Mouse (Mus musculus) myocyte (in vitro differentiated cells): ENCODE data around the gene Kmt2e. TPM values are rescaled to one million over a fixed set of nuclear protein-coding genes. Genes with fewer than 3 reads are reported as not detected.
A peak's percentile ranks its signal among the peaks of the same experiment; 100 is the strongest.

Experiments used
- H3K27me3 ChIP-seq: one replicate; pipeline ENCODE4 v1.6.1; 2011; ENCODE audit not compliant: control insufficient read depth, insufficient read depth, insufficient read length
- H3K36me3 ChIP-seq: one replicate; pipeline ENCODE4 v1.6.1; 2011; ENCODE audit not compliant: control insufficient read depth, insufficient read depth
- H3K4me2 ChIP-seq: one replicate; pipeline ENCODE4 v1.6.1; 2011; ENCODE audit warnings: low read depth, control low read depth
- H3K4me3 ChIP-seq: one replicate; pipeline ENCODE4 v1.5.1; 2011; ENCODE audit warnings: mild to moderate bottlenecking, control low read depth, moderate library complexity
- H3K79me2 ChIP-seq: one replicate; pipeline ENCODE4 v1.6.1; 2011; ENCODE audit not compliant: control insufficient read depth, insufficient read depth
- H3ac ChIP-seq: one replicate; pipeline ENCODE4 v1.6.1; 2011; ENCODE audit not compliant: control insufficient read depth, insufficient read length
- CEBPB ChIP-seq: IDR thresholded peaks from 2 replicates; pipeline ENCODE4 v1.6.1; 2011; ENCODE audit warnings: mild to moderate bottlenecking, moderate library complexity; ENCODE audit not compliant: poor library complexity, insufficient read depth, severe bottlenecking
- E2F4 ChIP-seq: IDR thresholded peaks from one replicate; pipeline ENCODE4 v1.6.1; 2011; ENCODE audit warnings: mild to moderate bottlenecking, control low read depth, moderate library complexity; ENCODE audit not compliant: insufficient read depth
- MAX ChIP-seq: IDR thresholded peaks from one replicate; pipeline ENCODE4 v1.6.1; 2011; ENCODE audit warnings: low read depth, mild to moderate bottlenecking, control low read depth
- MYOD1 ChIP-seq, 3 experiments: IDR thresholded peaks; one replicate each; pipeline ENCODE4 v1.6.1; 2011; ENCODE audit warnings: control low read depth in 2 of 3, low read depth in 2 of 3, mild to moderate bottlenecking in 2 of 3, moderate library complexity in 1 of 3; ENCODE audit not compliant: insufficient read length in 2 of 3, control insufficient read depth in 1 of 3
- MYOG ChIP-seq, 3 experiments: IDR thresholded peaks; one replicate each; pipeline ENCODE4 v1.6.1; 2011; ENCODE audit warnings: control low read depth in 2 of 3, low read depth in 2 of 3, mild to moderate bottlenecking in 2 of 3; ENCODE audit not compliant: insufficient read length in 2 of 3, control insufficient read depth in 1 of 3, insufficient read depth in 1 of 3
- POLR2A ChIP-seq: IDR thresholded peaks from one replicate; pipeline ENCODE4 v1.6.1; 2011; ENCODE audit warnings: low read depth, mild to moderate bottlenecking, control low read depth, moderate library complexity; ENCODE audit not compliant: insufficient read length
- POLR2AphosphoS2 ChIP-seq: IDR thresholded peaks from one replicate; pipeline ENCODE4 v1.6.1; 2011; ENCODE audit warnings: low read depth, control low read depth; ENCODE audit not compliant: insufficient read length
- REST ChIP-seq: IDR thresholded peaks from one replicate; pipeline ENCODE4 v1.6.1; 2011; ENCODE audit warnings: mild to moderate bottlenecking, control low read depth, moderate library complexity; ENCODE audit not compliant: insufficient read depth, insufficient read length
- SRF ChIP-seq: IDR thresholded peaks from one replicate; pipeline ENCODE4 v1.6.1; 2011; ENCODE audit warnings: low read depth; ENCODE audit not compliant: control insufficient read depth, insufficient read length
- TCF12 ChIP-seq: IDR thresholded peaks from one replicate; pipeline ENCODE4 v1.6.1; 2011; ENCODE audit warnings: mild to moderate bottlenecking, control low read depth; ENCODE audit not compliant: poor library complexity, insufficient read depth, severe bottlenecking
- TCF3 ChIP-seq: IDR thresholded peaks from one replicate; pipeline ENCODE4 v1.6.1; 2011; ENCODE audit warnings: low read depth, control low read depth; ENCODE audit not compliant: insufficient read length
- USF1 ChIP-seq: IDR thresholded peaks from one replicate; pipeline ENCODE4 v1.6.1; 2011; ENCODE audit warnings: low read depth, mild to moderate bottlenecking, control low read depth, moderate library complexity
- polyA plus RNA-seq: library from polyadenylated mRNA; unstranded; fragments of >200 nt; fragmentation: generic; extraction: Trizol; gene quantifications from one replicate; pipeline ENCODE4 v1.2.1, GENCODE M21; 2012; ENCODE audit warnings: missing spikeins

Gene Kmt2e
- polyA plus RNA-seq, 1 experiment, result 9.0 TPM

DNA sequence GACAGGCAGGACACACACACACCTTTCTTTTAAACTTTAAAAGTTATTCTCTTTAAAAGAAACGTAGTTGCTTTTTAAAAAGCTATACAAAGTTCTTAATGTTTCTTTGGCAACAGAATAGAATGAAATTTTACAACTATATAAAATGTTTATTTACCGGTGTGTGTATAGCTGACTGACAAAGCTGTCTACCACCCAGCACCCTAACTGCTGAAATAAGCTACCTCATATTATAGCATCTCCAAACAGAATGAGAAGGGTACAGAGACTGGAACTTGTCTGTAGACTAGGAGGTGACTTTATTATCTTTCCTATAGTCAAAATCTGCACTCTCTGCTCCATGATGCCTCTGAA is 47.0 kb upstream of the Kmt2e start:
- H3K79me2 ChIP-seq, result no peaks in the 10 kb centered on the region
- no peaks in the 10 kb centered on the region for H3K27me3 ChIP-seq
- no peak overlapping the region for H3ac ChIP-seq
- H3K4me2 ChIP-seq, result peak overlapping the region; percentile 67
- H3K4me3 ChIP-seq, result peak overlapping the region; percentile 26
- no peaks in the 10 kb centered on the region for H3K36me3 ChIP-seq
- no peak for TF ChIP-seq MAX
- TF ChIP-seq CEBPB, result no peak
- TF ChIP-seq TCF12, result no peak
- TF ChIP-seq REST, result no peak
- no peak for TF ChIP-seq USF1
- no peak for TF ChIP-seq E2F4
- no peak for TF ChIP-seq MYOG (IDR thresholded peaks at IDR 0.05; ENCODE audit: control insufficient read depth in 1 of 3, insufficient read depth in 1 of 3, insufficient read length in 2 of 3, low read depth in 2 of 3)
- no peak for TF ChIP-seq TCF3

DNA sequence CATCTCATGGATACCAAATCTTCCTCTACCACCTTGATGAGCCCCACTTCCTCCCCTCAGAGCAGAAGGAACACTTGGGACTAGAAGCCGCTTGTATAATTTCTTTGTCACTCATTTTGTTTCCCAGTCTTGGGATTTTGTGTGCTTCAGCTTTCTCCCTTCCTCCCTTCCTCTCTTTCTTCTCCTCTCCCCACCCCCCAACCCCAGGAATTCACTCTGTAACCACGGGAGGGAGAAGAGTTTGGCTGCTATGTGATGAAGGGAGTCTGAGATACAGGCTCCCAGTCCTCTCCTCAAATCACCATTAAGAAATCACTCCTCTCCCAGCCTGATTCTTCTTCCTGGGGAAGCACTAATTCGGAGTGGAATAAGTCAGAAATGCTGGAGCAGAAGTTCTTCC is 46.1 kb upstream of the Kmt2e start:
- no peak overlapping the region for H3K4me3 ChIP-seq
- H3K36me3 ChIP-seq, result no peaks in the 10 kb centered on the region
- peak overlapping the region; percentile 67 for H3K4me2 ChIP-seq
- H3K79me2 ChIP-seq, result no peaks in the 10 kb centered on the region
- H3K27me3 ChIP-seq, result no peaks in the 10 kb centered on the region
- no peak overlapping the region for H3ac ChIP-seq
- no peak for TF ChIP-seq CEBPB
- no peak for TF ChIP-seq TCF12
- no peak for TF ChIP-seq E2F4
- no peak for TF ChIP-seq SRF
- TF ChIP-seq POLR2AphosphoS2, result no peak
- no peak for TF ChIP-seq MYOD1 (IDR thresholded peaks at IDR 0.05; ENCODE audit: control insufficient read depth in 1 of 3, insufficient read length in 2 of 3, low read depth in 2 of 3)
- TF ChIP-seq REST, result no peak
- no peak for TF ChIP-seq MYOG (IDR thresholded peaks at IDR 0.05; ENCODE audit: control insufficient read depth in 1 of 3, insufficient read depth in 1 of 3, insufficient read length in 2 of 3, low read depth in 2 of 3)
- TF ChIP-seq POLR2A, result no peak
- TF ChIP-seq USF1, result no peak
- TF ChIP-seq MAX, result no peak
- TF ChIP-seq TCF3, result no peak

DNA sequence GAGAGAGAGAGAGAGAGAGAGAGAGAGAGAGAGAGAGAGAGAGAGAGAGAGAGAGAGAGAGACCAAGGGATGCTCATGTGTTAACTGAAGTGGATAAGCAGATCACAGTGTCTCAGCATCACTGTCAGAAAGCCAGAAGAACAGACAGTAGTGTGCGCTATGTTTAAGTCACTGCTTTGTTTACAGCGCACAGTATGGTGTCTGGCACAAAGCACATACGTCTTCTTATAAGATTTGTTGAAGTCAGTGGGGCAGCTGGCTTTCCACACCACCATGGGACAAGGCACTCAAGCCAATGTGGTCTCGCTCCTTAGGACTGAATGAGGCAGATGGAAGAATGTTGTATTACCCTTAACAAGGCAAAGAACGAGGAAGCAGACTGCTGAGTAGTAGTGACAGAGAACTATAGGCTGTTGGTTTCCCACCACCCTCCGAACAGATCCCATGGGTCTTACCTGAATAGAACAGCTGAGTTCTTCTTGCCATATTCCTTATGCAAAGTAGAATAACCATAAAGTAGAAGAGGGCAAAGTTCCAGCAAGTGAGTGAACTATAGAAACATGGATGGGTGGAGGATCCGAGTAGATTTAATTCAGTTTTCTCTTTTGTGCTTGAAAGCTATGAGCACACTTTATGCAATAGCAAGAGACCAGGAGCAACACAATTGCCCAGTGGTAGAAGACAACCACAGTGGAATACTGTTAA is 44.5 kb upstream of the Kmt2e start:
- Histone ChIP-seq H3K4me2 (no peak overlapping the region), H3K27me3 (no peaks in the 10 kb centered on the region), H3K4me3 (no peak overlapping the region), H3ac (no peak overlapping the region), H3K79me2 (no peaks in the 10 kb centered on the region), H3K36me3 (no peaks in the 10 kb centered on the region)
- TF ChIP-seq CEBPB (no peak), USF1 (no peak), REST (no peak), POLR2AphosphoS2 (no peak), TCF12 (no peak), POLR2A (no peak), TCF3 (no peak), SRF (no peak), MYOG (IDR thresholded peaks at IDR 0.05; ENCODE audit: control insufficient read depth in 1 of 3, insufficient read depth in 1 of 3, insufficient read length in 2 of 3, low read depth in 2 of 3) (no peak), MYOD1 (IDR thresholded peaks at IDR 0.05; ENCODE audit: control insufficient read depth in 1 of 3, insufficient read length in 2 of 3, low read depth in 2 of 3) (no peak), MAX (no peak), E2F4 (no peak)

DNA sequence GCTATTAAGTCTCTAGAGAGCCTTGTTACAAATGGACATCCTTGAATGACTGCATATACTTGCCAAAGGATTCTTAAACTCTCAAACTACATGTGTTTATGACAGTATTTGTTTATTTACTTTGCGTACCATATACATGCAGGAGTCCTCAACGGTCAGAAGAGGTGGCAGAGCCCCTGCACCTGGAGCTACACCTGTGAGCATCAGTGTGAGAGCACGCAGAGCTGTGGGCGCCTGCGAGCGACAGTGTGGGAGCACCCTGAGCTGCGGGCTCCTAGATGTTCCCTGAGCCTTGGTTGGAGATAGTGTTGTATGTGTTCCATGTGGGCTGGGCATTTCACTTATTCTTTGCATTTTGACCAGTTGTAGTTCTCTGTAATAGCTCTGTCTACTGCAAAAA is 42.5 kb upstream of the Kmt2e start:
- Histone ChIP-seq H3K4me3 (no peak overlapping the region), H3K79me2 (no peaks in the 10 kb centered on the region), H3K36me3 (no peaks in the 10 kb centered on the region), H3K27me3 (no peaks in the 10 kb centered on the region), H3ac (no peak overlapping the region), H3K4me2 (no peak overlapping the region)
- no peak for TF ChIP-seq POLR2A
- no peak for TF ChIP-seq SRF
- peak; percentile 57 for TF ChIP-seq POLR2AphosphoS2

DNA sequence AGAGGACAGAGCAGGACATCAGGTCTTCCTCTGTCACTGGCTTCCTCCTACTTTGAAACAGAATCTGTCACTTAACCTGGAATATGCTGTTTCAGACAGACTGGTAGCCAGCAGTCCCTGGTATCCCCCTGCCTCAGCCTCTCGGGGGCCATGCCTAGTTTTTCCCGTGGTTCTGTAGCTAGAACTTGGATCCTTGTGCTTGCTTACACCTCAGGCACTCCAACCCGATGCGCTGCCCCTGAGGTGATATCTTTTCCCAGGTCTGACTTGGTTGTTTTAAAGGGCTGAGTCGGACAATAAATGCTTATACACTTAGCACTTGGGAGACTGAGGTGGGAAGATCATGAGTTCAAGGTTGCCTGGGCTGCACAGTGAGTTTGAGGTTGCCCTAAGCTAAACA is 40.4 kb upstream of the Kmt2e start:
- H3K79me2 ChIP-seq, result no peaks in the 10 kb centered on the region
- no peak overlapping the region for H3ac ChIP-seq
- TF ChIP-seq USF1 (no peak), MYOG (IDR thresholded peaks at IDR 0.05; ENCODE audit: control insufficient read depth in 1 of 3, insufficient read depth in 1 of 3, insufficient read length in 2 of 3, low read depth in 2 of 3) (no peak), MYOD1 (IDR thresholded peaks at IDR 0.05; ENCODE audit: control insufficient read depth in 1 of 3, insufficient read length in 2 of 3, low read depth in 2 of 3) (no peak), TCF3 (no peak), POLR2AphosphoS2 (peak; percentile 4)
- H3K36me3 ChIP-seq, result no peaks in the 10 kb centered on the region
- no peaks in the 10 kb centered on the region for H3K27me3 ChIP-seq
- H3K4me2 ChIP-seq, result no peak overlapping the region
- H3K4me3 ChIP-seq, result no peak overlapping the region
